Mouse (Mus musculus) megakaryocyte-erythroid progenitor cell, adult 5-6 weeks (primary cell): ENCODE data around the gene Sgpp2. TPM values are rescaled to one million over a fixed set of nuclear protein-coding genes. Genes with fewer than 3 reads are reported as not detected.

Source experiments
- ATAC-seq: replicated peaks from 2 replicates; pipeline ENCODE4 v1.8.0; 2016; ENCODE audit warnings: mild to moderate bottlenecking, inconsistent platforms; ENCODE audit not compliant: severe bottlenecking, poor library complexity, low FRiP score, low TSS enrichment
- total RNA-seq, 2 experiments: library from RNA; stranded (forward) in 1 of 2; stranded (reverse) in 1 of 2; fragments of 200-1000, 215-1000 nt in 1 of 2; fragments of >200 nt in 1 of 2; fragmentation: Nextera tagmentation in 1 of 2; gene quantifications; 2 replicates each; pipeline ENCODE4 v1.2.3; 2014 to 2017

Sgpp2 gene
- not detected in 2 replicates for total RNA-seq (2014; fragmentation: Nextera tagmentation)
- total RNA-seq (2017), result not detected in 2 replicates

- ATAC-seq, result no peak
Observed at GRCm38 (mm10) chr1:78310021-78310752, at the start of gene Sgpp2. Gene Sgpp2 (plus strand): TSS chr1:78310345.

- ATAC-seq, result no peak
Observed at GRCm38 (mm10) chr1:78267519-78267918, 42.6 kb upstream of the Sgpp2 start.

GRCm38 (mm10) chr1:78272915-78273314 is 37.2 kb upstream of the Sgpp2 start:
- ATAC-seq, result no peak

GRCm38 (mm10) chr1:78279128-78279527 is 31.0 kb upstream of the Sgpp2 start:
- ATAC-seq, result no peak

GRCm38 (mm10) chr1:78292397-78292796 is 17.7 kb upstream of the Sgpp2 start:
- ATAC-seq, result no peak

GRCm38 (mm10) chr1:78299670-78300225 is 10.4 kb upstream of the Sgpp2 start:
- ATAC-seq, result no peak

GRCm38 (mm10) chr1:78308688-78309087 is 1.5 kb upstream of the Sgpp2 start:
- no peak for ATAC-seq

- no peak for ATAC-seq
Observed at GRCm38 (mm10) chr1:78309280-78309679, 865 bp upstream of the Sgpp2 start.

GRCm38 (mm10) chr1:78310861-78311341 is 756 bp downstream of the Sgpp2 start:
- ATAC-seq, result no peak

GRCm38 (mm10) chr1:78311482-78311881 is 1.3 kb downstream of the Sgpp2 start:
- ATAC-seq, result no peak

GRCm38 (mm10) chr1:78312917-78313316 is 2.8 kb downstream of the Sgpp2 start:
- ATAC-seq, result no peak

- no peak for ATAC-seq
Observed at GRCm38 (mm10) chr1:78313961-78314360, 3.8 kb downstream of the Sgpp2 start.

- ATAC-seq, result no peak
Observed at GRCm38 (mm10) chr1:78318089-78318760, 8.1 kb downstream of the Sgpp2 start.

GRCm38 (mm10) chr1:78320291-78320690 is 10.1 kb downstream of the Sgpp2 start:
- no peak for ATAC-seq

GRCm38 (mm10) chr1:78322098-78322778 is 12.1 kb downstream of the Sgpp2 start:
- no peak for ATAC-seq

GRCm38 (mm10) chr1:78322844-78323243 is 12.7 kb downstream of the Sgpp2 start:
- no peak for ATAC-seq

GRCm38 (mm10) chr1:78324044-78324443 is 13.9 kb downstream of the Sgpp2 start:
- no peak for ATAC-seq

GRCm38 (mm10) chr1:78325851-78326250 is 15.7 kb downstream of the Sgpp2 start:
- ATAC-seq, result no peak

- no peak for ATAC-seq
Observed at GRCm38 (mm10) chr1:78328646-78329045, 18.5 kb downstream of the Sgpp2 start.

- ATAC-seq, result no peak
Observed at GRCm38 (mm10) chr1:78329861-78330260, 19.7 kb downstream of the Sgpp2 start.
